Mouse (Mus musculus) MN1 (cell line): ENCODE measurements around the gene Chpf2.

ENCODE experiments used
- DNase-seq: peaks from one replicate; pipeline ENCODE4 v3.0.0-alpha.2; 2016; ENCODE audit warnings: low spot score

Chpf2 gene

DNA sequence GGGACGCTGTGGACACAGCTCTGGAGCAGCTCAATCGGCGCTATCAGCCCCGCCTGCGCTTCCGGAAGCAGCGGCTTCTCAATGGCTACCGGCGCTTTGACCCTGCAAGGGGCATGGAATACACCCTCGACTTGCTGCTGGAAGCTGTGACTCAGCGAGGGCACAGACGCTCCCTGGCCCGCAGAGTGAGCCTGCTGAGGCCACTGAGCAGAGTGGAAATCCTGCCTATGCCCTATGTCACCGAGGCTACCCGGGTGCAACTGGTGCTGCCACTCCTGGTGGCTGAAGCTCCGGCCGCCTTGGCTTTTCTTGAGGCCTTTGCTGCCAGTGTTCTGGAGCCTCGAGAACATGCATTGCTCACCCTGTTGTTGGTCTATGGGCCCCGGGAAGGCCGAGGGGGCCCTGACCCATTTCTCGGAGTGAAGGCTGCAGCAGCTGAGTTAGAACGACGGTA is 4.8 kb downstream of the Chpf2 start:
- DNase-seq = no peak

DNA sequence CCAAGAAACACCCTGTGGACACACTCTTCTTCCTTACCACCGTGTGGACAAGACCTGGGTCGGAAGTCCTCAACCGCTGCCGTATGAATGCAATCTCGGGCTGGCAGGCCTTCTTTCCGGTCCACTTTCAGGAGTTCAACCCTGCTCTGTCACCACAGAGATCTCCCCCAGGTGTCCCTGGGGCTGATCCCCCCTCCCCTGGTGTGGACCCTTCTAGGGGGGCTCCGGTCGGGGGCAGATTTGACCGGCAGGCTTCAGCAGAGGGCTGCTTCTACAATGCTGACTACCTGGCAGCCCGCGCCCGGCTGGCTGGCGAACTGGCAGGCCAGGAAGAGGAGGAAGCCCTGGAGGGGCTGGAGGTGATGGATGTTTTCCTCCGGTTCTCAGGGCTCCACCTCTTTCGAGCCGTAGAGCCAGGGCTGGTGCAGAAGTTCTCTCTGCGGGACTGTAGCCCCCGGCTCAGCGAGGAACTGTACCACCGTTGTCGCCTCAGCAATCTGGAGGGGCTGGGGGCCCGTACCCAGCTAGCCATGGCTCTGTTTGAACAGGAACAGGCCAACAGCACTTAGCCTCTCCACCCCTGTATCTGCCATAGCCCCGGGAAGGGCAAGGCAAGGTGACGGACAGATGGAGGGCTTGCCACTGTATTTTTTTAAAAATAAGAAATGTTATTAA is 5.4 kb downstream of the Chpf2 start:
- no peak for DNase-seq

DNA sequence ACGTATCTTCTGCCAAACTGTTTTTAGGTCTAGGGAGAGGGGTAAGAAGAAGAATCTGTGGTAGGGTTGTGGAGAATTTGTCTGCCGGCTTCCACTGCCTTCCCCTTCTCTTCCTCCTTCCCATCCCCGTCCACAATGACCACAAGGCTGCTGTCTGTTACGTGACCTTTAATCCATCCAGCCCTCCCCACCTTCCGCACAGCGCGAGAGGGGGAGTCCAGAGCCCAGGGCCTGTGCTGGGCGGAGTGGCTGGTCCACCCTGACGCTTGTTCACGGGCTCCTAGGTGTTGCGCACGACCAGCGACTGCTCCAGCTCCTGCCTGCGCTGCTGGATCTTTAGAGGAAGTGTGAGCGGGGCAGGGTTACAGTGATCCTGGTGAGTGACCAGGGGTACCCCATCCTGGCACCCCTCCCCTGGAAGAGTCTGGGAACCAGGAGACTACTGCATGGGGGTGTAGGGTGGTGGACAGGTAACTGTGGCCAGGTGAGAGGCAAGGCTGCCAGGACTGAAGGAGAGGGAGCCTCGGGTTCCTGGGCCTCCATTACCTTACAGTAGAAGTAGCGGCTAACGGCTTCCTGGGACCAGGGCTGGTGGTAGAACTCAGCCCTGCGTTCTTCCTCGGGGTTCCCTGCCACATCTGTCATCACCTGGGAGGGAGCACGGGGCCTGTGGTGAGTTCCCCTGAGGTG is 6.1 kb downstream of the Chpf2 start:
- DNase-seq = no peak

DNA sequence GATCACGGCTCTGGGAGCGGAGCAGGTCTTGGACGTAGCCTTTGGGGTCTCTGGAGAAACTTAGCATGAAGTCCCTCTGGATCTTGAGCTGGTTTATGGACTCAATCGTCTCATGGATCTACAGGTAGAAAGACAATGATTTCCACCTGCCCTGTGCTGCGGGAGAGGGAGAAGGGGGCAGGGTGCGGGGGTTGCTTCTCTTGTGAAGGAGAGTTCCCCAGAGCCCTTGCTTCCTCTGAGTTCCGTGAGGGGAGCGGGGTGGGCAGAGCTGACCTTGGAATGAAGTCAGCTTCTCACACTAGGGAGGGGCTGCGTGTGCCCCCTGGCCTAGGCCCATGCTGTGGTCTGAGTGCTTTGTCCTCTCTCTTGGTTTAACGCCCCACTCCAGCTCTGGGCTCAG is 6.7 kb downstream of the Chpf2 start:
- DNase-seq = no peak

DNA sequence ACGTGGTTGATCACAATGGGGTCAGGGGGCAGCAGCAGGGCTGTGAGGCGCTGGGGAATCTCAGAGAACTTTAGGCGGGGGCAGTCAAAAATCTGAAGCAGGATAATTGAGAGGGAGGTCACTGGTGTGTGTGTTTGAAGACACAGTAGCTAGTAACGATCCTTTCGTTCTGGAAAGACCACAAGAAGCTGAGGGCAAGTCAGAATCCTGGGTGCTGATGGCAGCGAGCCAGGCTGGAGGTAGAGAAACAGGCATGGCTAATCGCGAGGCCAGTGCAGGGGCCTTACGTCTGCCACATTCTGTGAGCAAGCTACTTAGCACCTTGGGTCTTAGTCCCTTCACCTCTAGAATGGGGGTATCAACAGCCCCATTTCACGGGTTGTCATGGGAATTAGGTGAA is 7.4 kb downstream of the Chpf2 start:
- DNase-seq = no peak

DNA sequence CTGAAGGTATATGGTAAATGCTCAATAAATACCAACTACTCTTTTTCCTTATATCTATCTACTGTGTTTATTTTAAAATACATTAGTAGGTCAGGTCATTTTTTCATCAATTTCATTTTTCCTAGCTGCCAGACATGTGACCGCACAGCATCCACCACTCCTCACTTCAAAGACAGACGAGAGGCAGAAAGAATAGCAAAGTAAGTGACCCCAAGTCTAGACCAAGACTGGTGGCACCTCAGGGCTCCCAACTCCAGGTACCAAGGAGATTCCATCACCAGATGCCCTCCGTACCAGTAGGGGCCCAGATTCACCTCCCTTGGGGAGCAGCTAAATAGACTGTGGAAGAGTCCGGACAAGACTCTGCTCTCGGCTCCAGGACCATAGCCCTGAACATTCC is 7.8 kb downstream of the Chpf2 start:
- DNase-seq = no peak

DNA sequence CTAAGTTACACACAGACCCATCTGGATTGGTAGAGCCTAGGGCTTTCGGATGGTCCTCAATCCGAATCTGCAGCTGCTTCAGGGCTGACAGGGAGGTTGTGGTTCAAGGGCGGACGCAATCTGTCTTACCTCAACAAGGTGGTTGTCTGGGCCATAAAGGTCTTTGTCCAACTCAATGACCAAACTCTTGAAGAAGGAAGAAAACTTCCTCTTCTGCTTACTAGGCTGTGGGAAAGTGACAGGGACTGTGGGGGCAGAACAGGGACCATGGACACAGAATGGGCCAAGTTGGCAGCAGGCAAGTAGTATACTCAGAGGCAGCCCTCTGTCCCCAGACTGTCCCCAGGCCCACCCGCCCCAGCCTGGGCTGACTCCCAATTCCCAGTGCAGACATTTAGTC is 8.7 kb downstream of the Chpf2 start:
- no peak for DNase-seq

DNA sequence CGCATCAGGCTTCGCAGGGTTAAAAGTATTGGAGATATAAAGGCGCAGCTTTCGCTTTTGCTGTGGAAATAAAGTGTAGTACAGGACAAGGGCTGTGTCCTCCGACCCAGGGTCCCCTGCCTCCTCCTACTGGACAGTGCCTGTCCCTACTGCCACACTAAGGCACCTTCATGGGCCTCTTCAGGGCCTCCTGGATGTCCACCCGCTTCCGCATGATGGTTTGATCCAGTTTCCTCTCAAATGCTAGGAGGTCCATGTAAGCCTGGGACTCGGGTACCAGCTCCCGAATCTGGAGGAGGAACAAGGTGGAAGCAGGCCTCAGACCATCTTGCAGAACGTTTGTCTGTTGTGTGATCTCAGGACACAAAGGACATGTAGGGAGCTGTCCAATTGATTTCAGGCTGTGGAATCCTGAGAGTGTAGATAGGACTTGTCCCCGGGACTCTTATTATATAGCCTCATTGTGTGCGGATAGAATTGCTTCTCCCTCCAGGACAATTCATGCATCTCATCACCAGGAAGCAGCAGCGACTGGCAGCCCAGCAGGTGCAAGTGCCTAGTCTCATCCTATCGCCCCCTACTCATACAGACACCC is 9.3 kb downstream of the Chpf2 start:
- peak; percentile 36 for DNase-seq

DNA sequence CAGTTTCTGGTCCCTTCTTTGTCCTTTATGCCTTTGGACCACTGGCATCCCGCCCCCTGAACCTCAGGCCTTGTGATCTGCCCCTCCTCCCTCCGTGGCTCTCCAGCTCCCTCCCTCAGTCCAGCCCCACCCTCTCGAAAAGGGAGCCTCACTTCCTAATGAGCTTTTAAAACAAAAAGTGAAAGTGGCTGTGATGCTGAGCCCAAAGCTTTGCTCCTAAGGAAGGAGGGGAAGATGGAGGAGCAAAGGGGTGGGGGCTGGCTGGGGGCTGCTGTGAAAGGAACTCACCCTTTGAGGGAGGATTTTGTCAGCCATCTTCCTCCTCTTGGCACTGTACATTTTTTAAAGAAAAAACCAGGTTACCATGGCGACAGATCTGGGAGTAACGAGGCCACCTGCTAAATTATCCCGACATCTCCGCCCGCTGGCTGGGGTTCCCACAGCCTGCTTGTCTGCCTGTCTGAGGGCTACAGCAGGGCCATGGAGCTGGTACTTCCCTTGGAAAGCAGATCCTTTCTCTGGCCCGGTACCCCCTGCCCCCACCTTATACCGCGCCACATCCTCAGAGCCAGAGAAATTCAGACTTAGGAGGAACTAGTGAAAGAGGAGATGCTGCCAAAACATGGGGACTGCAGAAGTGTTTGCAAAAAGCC is 10.1 kb downstream of the Chpf2 start:
- DNase-seq = peak; percentile 80

DNA sequence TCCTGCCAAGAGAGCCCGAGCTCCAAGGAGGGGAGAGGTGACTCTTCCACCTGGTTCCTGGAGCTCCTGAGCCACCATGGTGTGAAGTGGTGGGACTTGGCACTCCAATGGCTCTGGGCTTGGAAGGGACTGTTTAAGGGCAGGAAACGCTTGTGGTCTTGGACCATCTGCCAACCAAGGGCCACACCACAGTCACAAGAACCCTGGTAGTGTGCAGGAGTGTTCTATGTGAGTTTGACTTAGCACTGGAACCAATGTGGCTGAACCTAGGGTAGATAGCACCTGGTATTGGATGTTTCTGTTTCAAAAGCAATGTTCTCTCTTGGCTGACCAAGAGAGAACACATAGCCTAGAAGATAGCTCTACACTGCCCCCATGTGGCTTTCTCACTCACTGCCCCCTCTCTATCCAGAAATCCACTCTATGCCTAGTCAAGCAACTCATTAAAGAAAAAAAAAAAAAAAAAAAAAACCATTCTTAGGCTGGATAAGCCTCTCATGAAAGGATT is 10.7 kb downstream of the Chpf2 start:
- peak; percentile 85 for DNase-seq

DNA sequence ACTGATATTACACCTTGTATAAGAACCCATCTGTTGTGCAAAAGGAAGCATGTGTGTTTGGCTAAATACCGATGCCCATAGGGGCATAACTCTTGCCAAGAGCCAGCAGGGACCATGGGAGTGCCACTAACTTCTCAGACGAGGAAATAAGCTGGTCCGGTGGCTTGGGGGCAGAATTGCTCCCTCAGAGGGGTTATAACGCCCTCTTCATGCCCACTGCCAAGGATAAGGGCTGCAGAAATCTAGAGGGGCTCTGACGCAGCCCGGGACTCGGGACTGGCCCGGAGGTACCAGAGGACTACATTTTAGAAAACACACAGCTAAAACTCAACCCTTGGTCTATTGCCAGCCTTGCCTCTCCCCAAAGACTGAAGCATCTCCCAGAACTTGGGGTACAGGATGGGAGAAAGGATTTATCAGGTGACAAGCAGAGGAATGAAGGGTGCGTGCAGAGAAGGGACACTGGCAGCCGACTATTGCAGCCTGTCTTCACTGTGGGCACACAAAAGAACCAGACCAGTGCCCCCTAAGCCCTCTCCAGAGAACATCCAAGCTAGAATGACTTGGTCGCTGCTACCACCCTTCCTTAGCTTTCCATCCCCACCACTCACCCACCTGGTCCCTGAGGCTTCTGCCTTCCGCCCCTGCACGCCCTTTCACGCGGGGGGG is 11.5 kb downstream of the Chpf2 start:
- no peak for DNase-seq

DNA sequence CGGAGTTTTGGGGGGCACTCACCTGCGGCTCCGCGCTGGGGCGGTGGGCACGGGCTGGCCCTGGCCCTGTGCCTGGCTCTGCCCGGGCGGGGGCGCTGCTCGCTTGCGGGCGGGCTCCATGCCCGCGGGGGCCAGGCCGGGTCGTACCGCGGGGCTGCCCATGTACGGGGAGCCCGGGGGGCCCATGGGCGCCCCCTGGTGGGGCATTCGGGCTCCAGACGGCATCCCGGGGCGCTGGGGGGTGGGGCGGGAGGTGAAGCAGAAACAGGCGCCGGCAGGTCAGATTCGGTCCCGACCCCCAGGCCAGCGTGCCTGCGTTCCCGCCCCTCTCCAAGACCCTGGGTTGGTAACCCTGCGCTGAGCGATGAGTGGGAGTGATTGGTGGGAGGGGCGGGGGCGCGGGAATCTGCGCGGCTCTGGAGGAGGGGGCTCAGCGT is 12.0 kb downstream of the Chpf2 start:
- peak; percentile 52 for DNase-seq

DNA sequence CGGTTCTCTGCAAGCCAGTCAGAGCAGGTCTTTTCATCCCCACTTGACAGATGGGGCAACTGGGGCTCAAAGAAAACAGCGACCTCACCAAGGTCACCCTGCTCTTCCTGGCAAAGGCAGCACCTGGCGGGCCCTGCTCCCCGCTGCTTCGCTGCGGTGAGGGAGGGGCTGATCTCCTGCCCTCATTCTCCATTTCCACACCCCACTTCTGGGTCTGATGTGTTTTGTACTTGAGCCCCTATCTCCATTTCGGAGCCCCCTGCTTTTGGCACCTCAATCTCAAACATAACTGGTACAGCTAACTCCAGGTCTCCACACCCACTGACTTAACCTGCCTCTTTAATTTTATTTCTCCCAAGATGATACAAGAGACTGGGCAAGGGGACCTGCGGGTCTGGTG is 12.6 kb downstream of the Chpf2 start:
- DNase-seq = no peak

DNA sequence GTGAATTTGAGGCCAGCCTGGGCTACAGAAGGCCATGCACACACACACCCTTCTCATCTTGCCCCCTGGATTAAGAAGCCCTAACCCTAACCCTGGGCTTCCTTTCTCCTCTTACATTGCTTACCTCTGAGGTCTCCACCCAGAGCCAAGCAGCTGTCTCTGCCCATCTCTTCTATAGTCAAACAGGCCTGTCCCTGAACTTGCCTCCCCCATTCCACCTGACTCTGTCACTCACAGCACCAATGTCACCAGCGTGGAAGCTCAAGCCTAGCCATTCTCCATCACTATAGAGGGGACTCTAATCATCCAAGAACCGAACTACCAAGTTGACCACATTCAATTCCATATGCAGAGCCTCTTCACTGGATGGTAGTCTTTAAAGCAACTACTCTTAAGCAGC is 13.7 kb downstream of the Chpf2 start:
- no peak for DNase-seq

DNA sequence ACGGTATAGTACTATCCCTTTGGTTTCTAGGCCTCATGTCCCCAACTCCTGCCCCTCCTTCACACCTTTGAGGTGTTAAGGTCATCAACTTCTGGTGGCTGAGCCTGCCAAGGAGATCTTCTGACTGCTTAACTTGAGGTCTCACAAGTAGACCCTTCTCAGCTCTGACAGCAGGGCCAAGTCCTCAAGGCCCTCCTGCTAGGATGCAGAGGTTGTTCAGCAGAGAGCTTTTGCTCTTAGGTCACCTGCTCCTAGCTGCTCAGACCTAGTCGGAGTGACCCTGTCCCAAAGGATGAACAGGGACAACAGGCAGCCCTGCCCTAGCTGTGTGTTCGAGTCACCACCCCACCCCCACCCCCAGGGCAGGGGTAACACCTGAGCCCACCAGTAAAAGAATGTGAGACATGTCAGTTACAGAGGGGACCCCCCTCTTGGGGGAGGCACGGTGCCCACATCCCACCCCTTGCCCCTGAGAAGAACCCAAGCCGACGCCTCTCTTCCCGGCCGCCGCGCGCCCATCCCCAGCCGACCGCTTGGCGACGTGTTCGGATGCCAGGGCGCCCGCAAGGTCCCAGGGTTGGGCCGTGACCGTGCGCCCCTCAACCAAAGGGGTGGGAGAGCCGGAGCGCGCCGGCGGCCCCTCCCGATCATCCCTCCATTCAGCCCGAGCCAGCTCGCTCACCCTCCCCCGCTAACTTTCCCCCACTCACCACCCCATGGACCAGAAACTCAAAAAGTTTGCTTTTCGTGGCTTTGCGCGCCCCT is 14.7 kb downstream of the Chpf2 start:
- no peak for DNase-seq

DNA sequence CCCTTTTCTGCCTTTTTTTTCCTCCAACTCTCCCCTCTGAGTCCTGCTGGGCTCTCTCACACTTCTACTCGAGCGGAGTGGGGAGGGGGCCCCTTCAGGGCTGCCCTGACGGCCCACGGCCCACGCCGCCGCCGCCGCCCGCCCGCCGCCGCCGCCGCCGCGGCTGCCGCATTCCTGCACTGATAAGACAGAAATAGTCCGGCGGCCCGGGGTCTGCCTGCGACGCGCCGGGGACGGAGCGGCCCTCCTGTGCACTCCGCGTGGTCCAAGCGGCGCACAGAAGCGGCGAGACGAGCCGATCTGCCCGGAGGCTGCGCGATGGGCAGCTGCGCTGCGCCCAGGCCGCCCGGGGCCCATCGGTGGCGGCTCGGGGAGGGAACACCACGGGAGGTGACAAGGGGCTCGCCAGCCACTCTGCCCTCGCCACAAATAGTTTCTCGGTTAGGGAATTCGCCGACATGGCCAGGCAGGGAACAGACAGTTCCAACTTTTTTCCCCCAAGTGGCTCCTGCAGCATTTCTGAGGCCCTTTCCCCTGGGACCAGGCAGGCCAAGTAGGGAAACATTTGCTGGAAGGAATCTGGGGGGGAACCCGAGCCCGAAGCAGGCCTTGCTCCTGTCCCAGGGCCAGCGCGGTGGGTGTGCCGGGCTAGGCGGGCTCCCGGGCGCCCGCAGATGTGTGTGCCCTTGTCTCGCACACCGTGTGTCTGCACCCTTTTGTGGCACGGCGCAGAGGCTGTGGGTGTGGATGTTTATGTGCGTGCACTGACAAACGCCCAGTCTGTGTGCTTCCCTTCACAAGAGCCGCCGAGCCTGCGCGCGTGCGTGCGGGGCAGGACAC is 15.6 kb downstream of the Chpf2 start:
- peak; percentile 48 for DNase-seq

DNA sequence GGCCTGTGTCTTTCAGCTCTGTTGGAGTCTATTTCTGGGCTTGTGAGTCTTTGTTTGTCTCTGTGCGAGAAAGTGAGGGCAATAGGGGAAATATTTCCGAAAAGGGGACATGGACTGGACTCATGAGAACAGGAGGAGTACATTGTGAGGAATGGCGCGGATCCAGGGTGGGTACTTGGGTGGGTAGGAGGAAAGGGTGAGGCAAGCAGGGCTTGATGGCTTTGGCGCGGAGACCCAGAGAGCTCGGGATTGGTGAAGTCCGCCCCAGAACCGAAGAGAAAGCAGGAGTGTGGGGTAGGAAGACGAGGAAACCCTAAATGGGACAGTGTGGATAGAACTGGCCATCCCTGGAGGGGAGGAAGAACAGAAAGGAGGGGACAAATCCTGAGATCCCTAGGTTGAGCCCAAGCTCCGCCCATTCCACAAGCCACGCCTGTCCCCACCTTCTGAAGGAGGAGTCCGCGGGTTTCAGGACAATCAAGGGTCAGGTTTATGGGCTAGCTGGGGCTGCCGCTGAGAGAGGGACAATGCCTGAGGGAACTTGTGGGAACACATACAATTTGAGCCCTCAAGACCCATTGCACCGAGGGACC is 16.3 kb downstream of the Chpf2 start:
- DNase-seq = peak; percentile 72

DNA sequence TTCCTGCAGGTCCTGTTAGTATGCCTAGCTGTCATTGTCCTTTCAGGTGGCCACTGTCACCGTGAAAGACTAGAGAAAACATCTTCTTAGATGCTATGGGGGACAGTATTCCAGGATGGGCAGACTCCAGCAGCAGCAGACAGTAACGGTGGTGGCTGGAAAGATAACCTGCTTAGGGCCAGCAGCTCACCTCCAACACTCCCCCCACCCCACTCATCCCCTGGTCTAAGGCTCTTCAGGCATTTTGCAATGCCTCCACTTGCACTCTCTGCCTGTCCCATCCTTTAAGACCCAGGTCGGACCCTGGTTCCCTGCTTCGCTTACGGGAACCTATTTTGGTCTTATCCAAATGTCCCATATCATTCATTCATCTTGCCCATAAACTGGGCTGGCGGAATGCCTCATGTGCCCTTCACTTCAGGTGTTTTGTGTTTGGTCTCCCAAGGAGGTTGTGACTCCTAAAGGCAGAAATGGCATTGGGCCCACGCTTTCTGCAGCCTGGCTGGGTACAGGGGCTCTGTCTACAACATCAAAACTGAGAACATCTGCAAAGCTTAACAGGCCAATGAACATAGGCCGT is 17.0 kb downstream of the Chpf2 start:
- DNase-seq = no peak

DNA sequence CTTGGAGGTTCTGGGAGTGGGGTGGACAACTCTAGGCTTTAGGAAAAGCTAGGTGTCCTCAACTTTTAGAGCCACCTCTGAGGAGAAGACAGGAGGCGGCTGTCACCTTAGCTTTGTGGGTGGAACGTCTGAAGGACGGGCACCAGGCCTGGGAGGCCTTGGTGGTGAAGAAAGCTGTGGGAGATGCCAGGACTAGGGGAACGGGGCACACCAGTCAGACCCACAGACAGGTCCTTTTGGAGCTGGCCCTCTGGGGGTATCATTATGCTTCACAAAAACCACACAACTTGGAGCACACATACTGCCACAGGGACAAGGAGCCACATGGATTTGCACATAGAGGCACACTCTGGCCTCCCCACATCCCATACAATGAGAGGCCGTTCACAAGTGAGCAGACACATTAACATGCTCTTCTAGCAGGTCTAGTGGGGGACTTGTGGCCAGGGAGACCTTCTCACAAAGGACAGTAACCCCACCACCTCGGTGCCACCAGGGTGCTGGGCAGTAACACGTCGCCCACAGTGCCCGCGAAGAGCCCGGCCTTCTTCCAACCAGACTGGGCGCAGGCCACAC is 17.6 kb downstream of the Chpf2 start:
- no peak for DNase-seq
